Mouse (Mus musculus) embryonic fibroblast, embryonic 13.5 days (primary cell): Measurements from ENCODE around the gene Emc8. TPM values are rescaled to one million over a fixed set of nuclear protein-coding genes. Genes with fewer than 3 reads are reported as not detected.

Experiments
- H3K27ac ChIP-seq: 2 replicates; pipeline ENCODE4 v1.5.1; 2012; ENCODE audit warnings: low read length, control low read depth, inconsistent platforms; ENCODE audit not compliant: insufficient read depth
- H3K4me1 ChIP-seq: 2 replicates; pipeline ENCODE4 v1.6.1; 2011; ENCODE audit warnings: low read length; ENCODE audit not compliant: control insufficient read depth, insufficient read depth
- H3K4me3 ChIP-seq: 2 replicates; pipeline ENCODE4 v1.5.1; 2011; ENCODE audit warnings: mild to moderate bottlenecking, control low read depth, low read length; ENCODE audit not compliant: insufficient read depth
- CTCF ChIP-seq: IDR thresholded peaks from 2 replicates; pipeline ENCODE4 v1.5.1; 2011; ENCODE audit warnings: mild to moderate bottlenecking, control low read depth, low read length, moderate library complexity, borderline replicate concordance; ENCODE audit not compliant: insufficient read depth
- POLR2A ChIP-seq: IDR thresholded peaks from 2 replicates; pipeline ENCODE4 v1.6.1; 2011; ENCODE audit warnings: low read depth, mild to moderate bottlenecking, control low read depth, low read length, moderate library complexity
- polyA plus RNA-seq: library from polyadenylated mRNA; stranded (reverse); fragments of >200 nt; gene quantifications from 2 replicates; pipeline ENCODE4 v1.2.4, GENCODE M21; 2011; ENCODE audit warnings: low read depth; ENCODE audit not compliant: missing spikeins, insufficient read length

Gene Emc8
- polyA plus RNA-seq, 1 experiment: 53.5 TPM

GRCm38 (mm10) chr8:120672626-120673229 lies 4.4 kb upstream of the Emc8 start:
- no peak overlapping the region for H3K27ac ChIP-seq
- no peak overlapping the region for H3K4me3 ChIP-seq
- TF ChIP-seq CTCF (no peak), POLR2A (no peak)
- no peaks in the 10 kb centered on the region for H3K4me1 ChIP-seq

- no peaks in the 10 kb centered on the region for H3K4me1 ChIP-seq
- TF ChIP-seq POLR2A (no peak), CTCF (no peak)
- no peak overlapping the region for H3K4me3 ChIP-seq
- H3K27ac ChIP-seq: no peak overlapping the region
Measured at GRCm38 (mm10) chr8:120671775-120672174, 3.4 kb upstream of the Emc8 start.

GRCm38 (mm10) chr8:120667561-120668373 lies 606 bp downstream of the Emc8 start, which contains the start of the genes Gm27021 and Cox4i1:
Gene Gm27021, minus strand, starts transcription at chr8:120668079.
Gene Cox4i1, plus strand, starts transcription at chr8:120668222.
- H3K27ac ChIP-seq: peak within 1 kb of the TSS; percentile 39
- peak within 1 kb of the TSS; percentile 98 for H3K4me3 ChIP-seq
- H3K4me1 ChIP-seq: peaks cover 4% of the 10 kb centered on the region; the same call in 1 of the 2 replicates
- TF ChIP-seq CTCF: no peak
- TF ChIP-seq POLR2A: peak; percentile 93

GRCm38 (mm10) chr8:120666807-120667470 lies 1.4 kb downstream of the Emc8 start:
- H3K4me3 ChIP-seq: peak overlapping the region; percentile 96
- TF ChIP-seq POLR2A: no peak
- no peak for TF ChIP-seq CTCF
- H3K4me1 ChIP-seq: peaks cover 4% of the 10 kb centered on the region; the same call in 1 of the 2 replicates
- peak overlapping the region; percentile 39; the same call in 1 of the 2 replicates for H3K27ac ChIP-seq

DNA sequence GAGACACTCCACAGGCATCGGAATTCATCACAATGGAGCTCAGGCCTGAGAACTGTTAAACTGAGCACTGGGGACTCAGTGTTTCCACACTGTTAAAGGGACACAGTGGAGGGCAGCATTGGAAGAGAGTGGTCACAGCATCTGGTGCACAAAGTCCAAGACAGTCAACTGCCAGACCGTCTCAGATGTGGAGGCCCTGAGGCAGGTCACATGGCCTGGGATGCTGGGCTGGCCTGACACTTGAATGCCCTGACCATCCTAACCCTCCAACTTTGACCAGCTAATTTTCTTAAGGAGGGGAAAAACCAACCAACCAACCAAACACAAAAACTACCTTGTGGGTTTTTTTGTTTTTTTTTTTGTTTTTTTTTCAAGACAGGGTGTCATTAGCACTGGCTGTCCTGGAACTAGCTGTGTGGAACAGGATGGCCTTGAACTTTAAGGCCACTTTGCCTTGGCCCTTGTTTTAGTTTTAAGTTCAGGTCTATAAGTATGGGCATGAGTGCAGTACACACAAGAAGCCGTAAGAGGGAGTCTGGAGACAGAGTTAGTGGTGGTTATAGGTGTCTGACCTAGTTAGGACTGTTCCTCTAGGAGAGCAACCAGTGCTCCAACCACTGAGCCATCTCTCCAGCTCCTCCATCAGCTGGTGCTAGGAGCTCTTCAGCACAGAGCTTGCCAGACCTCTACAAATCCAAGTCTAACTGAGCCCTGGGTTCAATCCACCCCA lies 2.5 kb downstream of the Emc8 start:
- peak overlapping the region; percentile 96 for H3K4me3 ChIP-seq
- H3K4me1 ChIP-seq: peaks cover 4% of the 10 kb centered on the region; the same call in 1 of the 2 replicates
- TF ChIP-seq CTCF (no peak), POLR2A (no peak)
- H3K27ac ChIP-seq: no peak overlapping the region

- no peak for TF ChIP-seq CTCF
- no peak for TF ChIP-seq POLR2A
- no peak overlapping the region for H3K4me3 ChIP-seq
- H3K27ac ChIP-seq: no peak overlapping the region
- H3K4me1 ChIP-seq: peaks cover 4% of the 10 kb centered on the region; the same call in 1 of the 2 replicates
Measured at GRCm38 (mm10) chr8:120664566-120664965, 3.8 kb downstream of the Emc8 start.

GRCm38 (mm10) chr8:120657415-120657814 lies 11.0 kb downstream of the Emc8 start:
- no peak overlapping the region for H3K4me3 ChIP-seq
- H3K27ac ChIP-seq: no peak overlapping the region
- no peak for TF ChIP-seq POLR2A
- TF ChIP-seq CTCF: no peak
- no peaks in the 10 kb centered on the region for H3K4me1 ChIP-seq

DNA sequence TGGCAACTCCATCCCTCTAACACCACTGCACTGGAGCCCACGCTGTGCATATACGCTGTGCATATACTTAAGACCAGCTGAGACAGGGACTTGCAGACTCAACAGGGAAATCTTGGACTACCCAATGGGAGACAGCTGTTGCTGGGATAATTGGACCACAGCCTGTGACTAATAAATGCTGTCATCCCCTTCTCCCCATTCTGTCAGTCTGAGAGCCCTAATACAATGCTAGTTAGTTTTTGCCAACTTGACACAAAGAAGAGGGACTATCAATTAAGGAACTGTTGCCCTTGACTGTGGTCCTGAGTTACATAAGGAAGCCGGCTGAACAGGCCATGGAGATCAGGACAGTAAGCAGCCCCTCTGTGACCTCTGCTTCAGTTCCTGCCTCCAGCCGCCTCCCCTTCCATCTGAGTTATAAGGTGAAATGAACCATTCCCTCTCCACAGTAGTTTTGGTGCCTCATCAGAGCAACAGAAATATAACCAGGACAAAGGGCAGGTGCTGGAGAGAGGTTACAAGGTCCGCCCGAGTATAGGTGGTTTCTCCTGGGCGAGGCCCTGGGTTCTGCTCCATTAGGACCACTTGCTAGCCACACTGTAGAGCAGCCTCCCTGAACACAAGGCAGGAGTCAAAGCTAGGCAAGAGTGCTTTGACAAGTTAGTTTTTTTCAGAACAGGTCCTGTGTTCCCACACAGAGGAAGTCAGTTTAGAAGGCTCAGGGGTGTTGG lies 11.9 kb downstream of the Emc8 start:
- Histone ChIP-seq H3K27ac (no peak overlapping the region), H3K4me1 (no peaks in the 10 kb centered on the region), H3K4me3 (no peak overlapping the region)
- TF ChIP-seq CTCF (no peak), POLR2A (no peak)

DNA sequence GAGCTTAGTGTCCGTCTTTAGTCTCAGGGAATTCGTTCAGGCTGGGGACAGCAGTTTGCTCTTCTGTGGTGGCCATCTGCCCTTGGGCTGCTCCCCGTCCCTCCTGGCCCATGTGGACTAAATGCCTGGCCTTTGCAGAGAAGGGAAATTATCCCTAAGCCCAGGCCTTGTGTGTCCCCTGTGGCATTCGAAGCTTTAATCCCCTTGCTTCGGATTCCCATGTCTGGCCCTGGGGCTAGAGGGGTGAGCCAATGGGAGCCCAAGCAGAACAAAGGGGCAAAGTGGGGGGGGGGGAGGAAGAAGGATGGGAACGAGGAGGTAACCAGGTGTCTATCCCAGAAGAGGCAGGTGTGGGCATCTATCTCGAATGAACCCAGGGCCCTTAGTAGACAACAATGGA lies 20.8 kb downstream of the Emc8 start, which contains the start of gene 1190005I06Rik:
Gene 1190005I06Rik (minus strand): TSS at position 101 of the 400 bp plus-strand sequence.
- TF ChIP-seq POLR2A (no peak), CTCF (no peak)
- H3K27ac ChIP-seq: no peak within 1 kb of the TSS
- no peaks in the 10 kb centered on the region for H3K4me1 ChIP-seq
- H3K4me3 ChIP-seq: no peak within 1 kb of the TSS
